Mouse (Mus musculus): ENCODE data around the gene Tmprss12.

The Tmprss12 gene

DNA sequence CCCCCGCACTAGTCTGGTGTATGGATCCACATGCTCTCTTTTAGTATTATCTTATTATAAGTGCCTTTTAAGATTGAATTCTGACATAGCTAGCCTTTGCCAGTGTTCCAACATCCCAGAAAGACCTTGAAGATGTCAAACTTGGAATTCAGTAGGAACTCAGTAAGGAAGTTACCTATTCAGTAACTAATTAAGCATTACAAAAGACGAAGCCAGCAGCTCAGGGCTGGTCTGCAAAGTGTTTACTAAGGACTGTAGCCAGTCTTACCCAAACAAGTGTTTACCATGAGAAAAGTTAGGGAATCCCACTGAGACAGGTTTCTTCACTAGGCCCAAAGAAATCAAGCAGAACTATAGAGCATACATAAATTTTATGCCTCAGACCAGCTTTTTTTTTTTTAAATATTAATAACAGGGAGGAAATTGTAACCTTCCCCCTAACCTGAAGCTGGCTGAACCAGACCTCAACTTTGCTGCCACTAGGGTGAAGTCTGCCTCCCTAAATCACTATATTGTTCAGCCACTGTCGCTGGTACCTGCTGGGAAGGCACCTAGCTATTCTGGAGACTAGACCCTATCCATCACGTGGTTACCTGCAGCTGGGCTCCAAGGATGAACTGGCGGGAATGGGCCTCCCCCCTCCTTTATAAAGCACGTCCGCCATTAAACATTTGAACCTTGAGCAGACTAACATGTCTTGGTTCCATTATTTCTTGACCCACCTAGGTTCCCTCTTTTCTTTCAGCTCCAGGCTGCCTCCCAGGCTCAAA lies 5.7 kb upstream of the Tmprss12 start:
- DNase-seq = no peak

DNA sequence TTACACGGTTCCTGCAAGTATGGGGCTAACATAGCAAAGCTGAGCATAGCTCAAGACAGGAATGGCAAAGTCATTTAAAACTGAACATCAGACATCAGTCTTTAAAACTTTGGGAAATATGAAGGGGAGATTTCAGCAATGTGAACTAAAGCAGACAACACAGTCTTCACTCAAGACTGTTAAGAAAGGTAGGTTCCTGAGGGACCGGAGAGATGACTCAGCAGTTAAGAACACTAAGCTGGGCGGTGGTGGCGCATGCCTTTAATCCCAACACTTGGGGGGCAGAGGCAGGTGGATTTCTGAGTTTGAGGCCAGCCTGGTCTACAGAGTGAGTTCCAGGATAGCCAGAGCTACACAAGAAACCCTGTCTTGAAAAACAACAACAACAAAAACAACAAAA lies 4.2 kb upstream of the Tmprss12 start:
- no peak for DNase-seq

DNA sequence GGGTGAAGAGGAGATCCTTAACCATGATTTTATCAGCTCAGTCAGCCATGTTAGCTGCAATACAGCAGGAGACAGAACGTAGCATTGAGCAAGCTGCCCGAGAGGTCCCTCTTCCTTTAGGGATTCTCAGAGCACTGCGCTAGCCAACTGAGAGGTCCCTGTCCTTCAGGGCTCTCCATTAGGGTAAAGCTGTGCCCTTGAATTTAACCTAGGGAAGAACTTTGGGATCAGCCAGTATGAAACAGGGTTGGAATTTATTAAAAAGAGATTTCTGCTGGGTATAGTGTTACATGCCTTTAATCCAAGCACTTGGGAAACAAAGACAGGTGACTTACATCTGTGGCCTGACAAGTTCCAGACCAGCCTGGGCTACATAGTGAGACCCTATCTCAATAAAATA lies 3.1 kb upstream of the Tmprss12 start:
- no peak for DNase-seq

DNA sequence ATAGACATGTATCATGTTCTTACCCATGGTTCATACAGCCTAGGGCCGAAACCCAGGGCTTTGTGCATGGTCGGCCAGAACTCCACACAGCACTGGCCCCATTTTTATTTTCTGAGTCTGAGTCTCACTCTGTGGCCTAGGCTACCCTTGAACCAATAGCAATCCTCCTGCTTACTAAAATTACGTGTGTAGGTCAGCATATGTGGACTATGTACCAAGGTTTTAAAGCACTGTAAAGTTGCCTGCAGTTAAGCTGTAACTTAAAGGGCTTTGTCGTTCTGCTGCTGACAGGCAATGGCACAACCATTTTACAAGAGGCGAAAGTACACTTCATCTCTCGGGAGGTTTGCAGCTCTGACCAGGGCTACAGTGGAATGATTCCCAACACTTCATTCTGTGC lies 8.3 kb downstream of the Tmprss12 start:
- no peak for DNase-seq

DNA sequence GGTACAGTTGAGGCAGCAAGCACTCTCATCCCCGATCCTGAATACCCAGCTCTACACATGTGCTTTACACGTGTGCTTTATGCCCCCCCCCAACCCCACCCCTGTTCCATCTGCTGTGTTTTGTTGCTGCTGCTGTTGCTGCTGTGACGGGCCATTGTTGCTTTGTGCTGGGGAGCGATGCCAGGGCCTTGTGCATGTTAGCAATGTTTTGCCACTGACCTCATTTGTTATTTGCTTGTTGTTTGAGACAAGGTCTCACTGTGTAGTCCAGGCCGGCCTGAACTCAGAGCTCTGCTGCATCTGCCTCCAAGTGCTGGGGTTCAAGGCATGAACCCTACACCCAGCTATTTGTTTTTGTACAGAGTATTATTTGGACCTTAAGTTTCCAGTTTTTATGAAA lies 10.2 kb downstream of the Tmprss12 start:
- no peak for DNase-seq

DNA sequence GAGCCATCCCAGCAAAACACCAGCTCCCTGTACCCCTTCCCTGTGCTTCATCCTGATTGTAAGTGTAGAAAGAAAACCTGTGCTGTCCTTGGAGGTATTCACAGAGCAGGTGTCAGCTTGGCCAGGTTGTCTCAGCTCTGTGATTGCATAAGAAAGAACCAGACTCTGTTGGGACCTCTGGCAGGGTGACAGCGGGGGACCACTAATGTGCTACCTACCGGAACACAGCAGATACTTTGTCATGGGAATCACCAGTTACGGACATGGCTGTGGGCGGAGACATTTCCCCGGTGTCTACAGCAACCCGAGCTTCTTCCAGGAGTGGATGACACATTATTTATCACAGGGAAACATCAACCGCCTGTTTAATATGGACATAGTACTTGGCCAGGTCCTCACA lies 11.7 kb downstream of the Tmprss12 start:
- DNase-seq = no peak

DNA sequence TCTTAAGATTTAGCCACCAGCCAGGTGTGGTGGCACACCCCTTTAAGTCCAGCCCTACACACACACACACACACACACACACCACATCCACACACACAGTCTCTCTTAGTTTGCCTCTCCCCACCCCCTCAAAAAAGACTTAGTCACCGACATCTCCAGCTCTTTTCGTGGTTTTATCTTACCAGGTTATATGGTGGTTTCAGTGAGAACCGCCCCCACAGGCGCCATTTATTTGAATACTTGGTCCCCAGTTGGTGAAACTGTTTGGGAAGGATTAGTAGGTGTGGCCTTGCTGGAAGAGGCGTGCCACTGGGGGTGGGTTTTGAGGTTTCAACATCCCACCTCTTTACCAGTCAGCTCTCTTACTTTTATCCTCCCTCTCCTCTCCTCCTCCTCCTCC lies 17.2 kb downstream of the Tmprss12 start:
- DNase-seq = no peak

DNA sequence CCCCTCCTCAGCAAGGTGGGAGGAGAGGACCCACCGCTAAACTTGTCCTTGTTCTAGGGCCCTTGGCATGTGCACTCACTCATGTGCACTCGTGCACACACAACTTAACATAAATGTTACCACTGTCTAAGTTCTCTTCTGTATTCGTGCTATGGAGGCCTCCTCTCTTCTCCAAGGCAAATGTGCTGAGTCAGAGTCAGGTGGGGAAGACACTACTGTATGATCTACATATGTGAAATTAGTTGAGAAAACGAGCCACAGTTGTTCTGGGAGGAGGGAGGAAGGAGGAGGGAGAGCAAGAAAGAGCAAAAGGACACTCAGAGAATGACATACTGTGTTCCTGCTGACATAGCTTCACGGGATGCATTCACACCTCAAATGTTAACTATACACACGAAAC lies 19.9 kb downstream of the Tmprss12 start:
- no peak for DNase-seq

DNA sequence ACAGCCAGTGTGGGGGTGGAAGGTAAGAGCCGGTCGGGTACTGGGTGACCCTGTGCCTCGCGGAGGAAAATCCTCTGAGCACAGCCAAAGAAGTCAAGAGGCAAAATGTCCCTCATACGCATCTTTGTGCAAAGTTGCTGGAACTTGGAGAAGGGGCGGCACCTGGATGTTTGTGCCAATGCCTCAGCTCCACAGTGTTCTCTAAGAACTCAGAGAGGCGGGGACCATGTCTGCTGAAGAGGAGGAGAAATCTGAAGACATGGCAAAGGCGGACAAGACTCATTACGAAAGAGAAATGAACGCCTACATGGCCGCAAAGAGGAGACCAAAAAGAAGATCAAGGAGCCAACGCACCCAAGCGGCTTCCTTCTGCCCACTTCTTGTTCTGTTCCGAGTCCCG lies 20.9 kb downstream of the Tmprss12 start:
- DNase-seq = no peak

DNA sequence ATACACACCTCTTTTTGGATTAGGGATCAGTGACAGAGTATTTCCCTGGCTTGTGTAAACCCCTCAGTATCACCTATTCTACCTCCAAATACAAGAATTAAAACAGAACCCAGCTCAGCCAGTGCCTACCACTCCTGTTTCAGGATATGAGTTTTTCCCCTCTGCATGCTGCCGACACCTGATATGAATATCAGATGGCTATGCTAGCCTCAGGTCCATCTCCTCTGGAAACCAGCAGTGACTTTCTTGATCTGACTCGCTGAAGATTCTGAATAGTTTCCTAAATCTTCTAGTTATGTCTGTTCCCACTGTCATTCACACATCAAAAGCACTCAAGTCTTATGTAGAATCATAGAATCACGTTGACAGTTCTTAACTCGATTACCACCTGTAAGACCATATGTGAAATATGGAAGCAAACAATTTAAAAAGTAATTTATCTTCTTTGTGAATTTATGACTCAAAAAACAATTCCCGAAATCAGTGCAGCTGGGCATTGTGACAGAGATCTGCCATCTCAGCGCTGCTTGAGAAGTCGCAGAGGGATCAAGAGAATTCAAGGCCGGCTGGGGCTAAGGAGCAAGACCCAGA lies 22.9 kb downstream of the Tmprss12 start:
- DNase-seq = peak; percentile 14

DNA sequence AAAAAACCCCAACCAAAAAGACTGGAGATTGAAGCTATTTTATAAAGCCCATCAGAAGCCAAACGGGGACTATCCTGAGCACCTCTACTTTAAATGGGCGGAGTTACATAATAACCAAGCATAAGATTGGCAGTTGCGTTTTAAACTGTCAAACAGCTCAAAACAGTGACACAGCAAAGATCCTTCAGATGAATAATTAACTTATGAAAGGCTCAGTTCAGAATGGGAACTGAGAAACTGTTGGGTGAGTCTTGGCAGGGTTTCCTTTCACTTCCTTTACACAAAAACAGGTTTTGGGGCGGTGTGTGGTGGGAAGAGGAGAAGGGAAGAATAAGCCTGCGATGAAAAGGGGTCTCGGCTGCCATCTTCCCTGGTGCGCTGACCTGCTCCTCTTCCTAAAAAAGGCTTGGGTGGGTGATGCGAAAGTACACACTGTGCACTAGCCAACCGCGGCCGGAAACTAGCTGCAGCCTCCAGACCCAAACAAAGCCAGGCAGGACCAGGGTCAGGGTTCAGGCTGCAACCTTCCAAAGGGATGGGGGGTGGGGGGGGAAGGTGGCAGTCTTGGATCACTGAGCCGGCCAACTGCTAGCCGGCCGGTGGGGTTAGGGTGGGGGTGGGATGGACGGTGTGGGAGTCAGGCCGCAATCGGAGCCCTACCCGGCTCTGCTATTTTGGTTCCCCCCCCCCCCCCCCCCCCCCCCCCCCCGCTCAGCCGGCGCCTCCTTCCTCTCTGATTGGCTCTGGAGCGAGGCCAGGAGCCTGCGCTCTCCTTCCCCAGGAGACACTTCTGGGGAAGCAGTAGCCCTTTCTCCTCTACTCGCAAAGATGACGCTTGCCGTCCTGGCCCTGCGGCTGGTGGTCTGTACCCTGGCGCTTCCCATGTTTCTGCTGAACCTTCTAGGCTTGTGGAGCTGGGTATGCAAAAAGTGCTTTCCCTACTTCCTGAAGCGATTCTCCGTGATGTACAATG lies 23.7 kb downstream of the Tmprss12 start, which contains the start of gene Mettl7a1:
Mettl7a1 (plus strand) TSS at position 122 of the 973 bp plus-strand sequence.
- peak; percentile 90 for DNase-seq

DNA sequence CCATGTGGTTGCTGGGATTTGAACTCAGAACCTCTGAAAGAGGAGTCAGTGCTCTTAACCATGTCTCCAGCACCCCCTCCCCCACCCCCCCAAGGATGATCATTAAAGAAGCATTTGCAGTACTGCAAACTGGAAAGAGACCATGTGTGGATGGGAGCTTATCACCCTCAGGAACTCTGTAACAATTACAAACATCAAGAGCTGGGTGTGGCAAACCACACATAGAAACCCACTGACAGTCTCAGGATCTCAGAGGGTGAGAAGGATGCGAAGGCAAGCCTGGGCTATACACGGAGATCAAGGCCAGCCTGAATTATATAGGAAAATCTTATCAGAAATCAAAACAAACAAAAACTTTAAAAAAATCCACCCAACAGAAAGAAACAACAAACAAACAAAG lies 25.6 kb downstream of the Tmprss12 start:
- no peak for DNase-seq

DNA sequence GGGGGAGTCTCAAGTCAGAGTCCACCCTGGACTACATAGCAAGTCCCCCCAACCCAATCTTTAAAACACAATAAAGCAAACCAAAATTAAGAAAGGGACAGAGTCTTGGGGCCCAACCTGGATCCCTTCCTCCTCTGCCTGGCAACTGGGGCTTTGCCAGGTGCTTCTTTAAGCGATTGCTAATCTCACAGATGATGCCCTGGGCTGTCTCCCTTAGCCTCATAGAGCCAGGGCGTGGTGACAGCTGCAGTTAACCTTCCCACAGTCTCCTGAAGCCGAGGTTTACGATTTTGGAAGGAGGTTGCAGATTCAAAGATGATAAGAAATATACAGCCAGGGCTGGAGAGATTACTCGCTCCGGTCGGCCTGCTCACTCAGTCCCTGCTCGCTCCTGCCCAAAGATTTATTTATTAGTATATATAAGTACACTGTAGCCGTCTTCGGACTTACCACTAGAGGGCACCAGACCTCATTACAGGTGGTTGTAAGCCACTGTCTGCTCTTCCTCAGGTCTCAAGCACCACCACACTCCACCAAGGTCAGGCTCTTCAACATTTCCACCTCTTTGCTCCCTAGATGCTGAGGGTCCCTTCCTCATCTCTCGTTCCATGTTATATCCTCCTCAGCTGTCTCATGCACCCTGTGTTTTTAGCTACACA lies 26.9 kb downstream of the Tmprss12 start:
- peak; percentile 60 for DNase-seq

DNA sequence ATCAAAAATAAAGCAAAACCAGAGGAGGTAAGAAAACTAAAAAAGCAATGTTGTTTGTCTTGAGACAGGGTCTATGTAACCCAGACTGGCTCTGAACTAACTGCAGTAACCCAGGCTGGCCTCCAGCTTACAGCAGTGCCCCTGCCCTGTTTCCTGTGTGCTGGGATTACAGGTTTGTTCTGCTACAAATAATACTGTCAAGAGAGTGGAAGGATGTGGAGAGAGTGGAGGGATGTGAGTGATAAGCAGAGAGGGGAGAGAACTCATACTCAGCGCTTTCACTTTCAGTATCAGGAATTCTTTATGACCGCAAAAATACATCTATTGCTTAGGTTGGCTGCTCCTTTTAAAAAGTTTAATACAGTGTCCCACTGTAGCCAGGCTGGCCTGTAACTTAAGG lies 31.7 kb downstream of the Tmprss12 start:
- no peak for DNase-seq

DNA sequence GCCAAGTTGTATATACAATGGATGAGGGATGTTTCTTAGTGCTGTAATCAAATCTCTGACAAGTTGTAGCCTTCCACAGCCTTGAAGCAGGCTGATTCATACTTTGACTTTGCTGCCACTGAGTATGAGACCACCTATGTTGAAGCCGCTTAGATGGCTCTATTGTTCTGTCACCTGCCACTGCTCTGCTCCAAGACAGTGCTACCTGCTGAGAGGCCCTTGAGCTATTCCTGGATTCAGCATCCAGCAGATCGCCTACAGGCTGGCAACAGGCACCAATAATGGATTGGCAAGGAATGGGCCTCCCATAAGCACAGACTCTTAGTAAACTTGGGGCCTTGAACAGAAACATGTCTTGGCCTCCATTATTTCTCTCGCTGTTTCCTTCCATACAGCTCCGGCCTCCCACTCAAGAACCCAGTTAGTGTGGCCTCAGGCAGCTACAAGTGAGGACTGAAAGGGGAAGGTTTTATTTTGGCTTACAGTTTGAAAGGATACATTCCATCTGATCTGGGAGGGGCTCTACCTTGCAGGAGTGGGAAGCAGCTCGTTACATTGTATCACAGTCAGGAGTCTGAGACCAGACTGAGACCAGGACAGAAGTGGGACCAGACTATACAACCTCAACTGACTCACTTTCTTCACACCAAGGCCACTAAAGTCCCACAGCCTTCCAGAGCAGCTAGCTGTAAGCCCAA lies 34.0 kb downstream of the Tmprss12 start:
- DNase-seq = no peak

DNA sequence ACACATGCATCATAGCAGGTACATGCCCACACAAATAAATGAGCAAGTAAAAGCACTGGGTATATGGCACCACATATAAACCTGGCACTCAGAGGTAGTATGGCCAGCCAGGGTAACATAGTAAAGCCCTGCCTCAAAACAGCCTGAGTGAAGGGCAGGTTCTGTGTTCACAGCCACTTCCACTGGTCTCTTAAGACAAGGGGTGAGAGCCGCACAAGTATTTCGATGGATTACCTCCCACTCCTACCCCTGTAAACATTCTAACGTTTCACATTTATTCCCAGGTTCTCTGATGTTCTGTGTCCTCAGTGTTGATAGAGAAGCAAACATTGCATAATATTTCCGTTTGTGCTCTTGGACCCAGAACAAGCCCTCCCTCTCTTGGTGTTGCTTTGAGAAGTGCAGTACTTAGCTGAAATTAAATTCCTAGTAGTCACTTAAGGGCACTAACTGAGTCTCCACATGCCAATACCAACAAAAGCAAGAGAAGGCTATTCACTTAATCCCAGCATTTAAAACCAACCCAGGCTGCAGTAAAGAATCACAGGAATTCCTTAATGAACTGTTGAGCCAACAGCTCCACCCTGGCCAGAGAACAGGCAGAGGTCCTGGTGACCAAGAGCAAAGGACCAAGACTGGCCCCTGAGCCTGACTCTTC lies 37.5 kb downstream of the Tmprss12 start:
- DNase-seq = peak; percentile 22

DNA sequence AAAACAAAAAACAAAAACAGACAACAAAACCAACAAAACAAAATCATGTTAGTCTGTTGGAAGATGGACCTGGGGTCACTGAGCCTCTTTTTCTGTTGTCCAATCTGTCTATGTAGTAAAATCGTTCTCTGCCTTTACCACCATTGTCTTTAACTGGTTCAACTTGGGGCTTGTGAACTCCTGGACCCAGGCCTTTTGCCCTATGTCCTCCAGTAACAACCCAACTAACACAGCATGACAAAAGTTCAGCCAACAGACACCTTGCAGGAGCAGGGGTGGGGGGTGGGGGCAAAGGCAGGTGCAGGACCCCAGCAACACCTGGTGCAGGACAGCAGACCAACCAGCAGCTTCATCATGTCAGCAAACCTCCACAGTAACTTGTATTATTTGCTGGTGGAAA lies 39.2 kb downstream of the Tmprss12 start:
- DNase-seq = no peak

DNA sequence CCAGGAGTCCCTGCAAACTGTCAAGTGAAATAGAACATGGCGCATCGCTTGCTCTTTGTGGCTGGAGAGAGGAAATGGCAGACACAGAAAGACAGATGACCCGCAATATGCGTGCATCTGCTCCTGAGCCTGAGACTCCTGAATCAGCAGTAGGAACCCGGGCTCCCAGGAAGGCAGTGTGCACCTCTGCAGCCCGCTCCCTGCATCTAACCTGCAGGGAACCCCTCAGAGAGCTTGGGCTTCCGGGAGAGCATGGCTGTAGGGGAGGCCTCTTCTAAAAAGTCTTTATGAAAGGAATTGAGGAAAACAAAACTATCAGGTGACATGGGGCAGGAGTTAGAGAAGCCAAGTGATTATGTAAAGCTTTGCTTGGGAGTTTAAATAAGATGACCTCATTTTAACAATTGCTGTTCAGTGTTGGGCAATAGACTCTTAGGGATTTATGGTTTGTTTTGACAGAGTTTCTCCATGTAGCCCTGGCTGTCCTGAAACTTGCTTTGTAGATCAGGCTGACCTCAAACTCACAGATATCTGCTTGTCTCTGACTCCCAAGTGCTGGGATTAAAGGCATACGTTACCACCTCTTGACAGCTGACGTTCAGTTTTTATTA lies 39.8 kb downstream of the Tmprss12 start:
- DNase-seq = no peak

DNA sequence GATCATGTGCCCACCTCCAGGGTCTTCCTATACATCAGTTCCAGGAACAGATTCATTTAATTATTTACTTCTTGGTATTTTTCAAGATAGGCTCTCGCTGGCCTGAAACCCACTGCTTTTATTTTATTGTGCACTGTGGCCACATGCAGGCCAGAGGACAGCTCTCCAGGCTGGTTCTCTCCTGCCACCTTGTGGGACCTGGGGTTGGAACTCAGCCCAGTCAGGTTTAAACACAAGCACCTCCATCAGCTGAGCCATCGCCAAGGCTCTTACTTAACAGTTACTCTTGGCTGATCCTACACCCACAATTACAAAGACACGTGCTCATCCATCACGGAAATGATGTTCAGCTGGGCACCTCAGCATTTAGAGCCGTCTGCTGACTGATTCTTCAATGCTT lies 40.5 kb downstream of the Tmprss12 start:
- peak; percentile 80 for DNase-seq

DNA sequence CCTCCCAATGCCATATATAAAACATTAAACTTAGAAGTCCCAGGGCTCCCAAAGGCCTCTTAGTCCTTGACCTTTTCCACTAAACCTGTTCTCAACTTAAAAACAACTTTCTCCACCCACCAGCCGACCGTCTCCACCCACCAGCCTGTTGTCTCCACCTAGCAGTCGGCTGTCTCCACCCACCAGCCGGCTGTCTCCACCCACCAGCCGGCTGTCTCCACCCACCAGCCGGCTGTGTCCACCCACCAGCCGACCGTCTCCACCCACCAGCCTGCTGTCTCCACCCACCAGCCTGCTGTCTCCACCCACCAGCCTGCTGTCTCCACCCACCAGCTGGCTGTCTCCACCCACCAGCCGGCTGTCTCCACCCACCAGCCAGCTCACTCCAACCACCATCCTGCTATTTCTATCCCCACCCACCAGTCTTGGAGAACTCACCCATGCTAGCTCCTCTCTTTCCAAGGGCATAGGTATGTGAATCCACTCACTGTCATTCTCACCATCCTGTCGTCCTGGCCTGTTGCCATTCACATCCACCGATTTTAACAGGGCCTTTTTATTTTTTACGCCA lies 43.5 kb downstream of the Tmprss12 start:
- DNase-seq = no peak

DNA sequence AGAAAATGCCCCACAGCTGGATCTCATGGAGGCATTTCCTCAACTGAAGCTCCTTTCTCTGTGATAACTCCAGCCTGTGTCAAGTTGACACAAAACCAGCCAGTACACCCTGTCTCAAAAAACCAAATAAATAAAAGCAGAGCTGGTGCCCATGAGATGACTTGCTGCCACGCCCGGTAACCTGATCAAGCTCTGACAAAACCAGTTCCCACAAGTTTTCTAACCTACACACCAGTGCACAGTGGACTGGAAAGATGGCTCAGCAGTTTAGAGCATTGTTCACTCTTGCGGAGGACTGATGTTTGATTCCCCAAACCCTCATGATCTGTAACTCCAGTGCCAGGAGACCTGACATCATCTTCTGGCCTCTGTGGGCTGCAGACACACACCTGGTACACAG lies 44.6 kb downstream of the Tmprss12 start:
- DNase-seq = no peak
